Mouse (Mus musculus) lung, adult 18-20 months (tissue): ENCODE measurements around the gene Calm1.

Source experiments
- DNase-seq, 2 experiments: peaks; one replicate each; pipeline ENCODE4 v3.0.0; 2022; ENCODE audit warnings: mixed read lengths in 2 of 2

Calm1 gene

DNA sequence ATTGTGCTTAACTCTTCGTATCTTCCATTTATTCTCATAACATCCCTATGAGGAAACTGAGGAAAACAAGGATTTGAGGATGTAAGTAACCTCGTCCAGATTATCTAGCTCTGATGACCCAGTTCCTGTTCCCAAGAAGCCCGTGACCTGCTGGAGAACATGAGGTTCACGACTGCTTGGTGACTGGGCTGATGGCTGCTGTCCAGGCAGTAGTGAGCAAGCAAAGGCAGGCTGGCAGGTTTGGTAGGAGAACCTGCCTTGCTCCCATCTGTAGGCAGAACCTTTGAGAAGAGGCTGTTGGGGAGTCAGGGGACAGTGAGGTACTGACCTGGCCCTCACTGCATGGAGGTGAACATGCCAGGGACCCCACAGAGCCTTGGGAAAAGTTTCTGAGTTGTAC lies 26.0 kb downstream of the Calm1 start:
- DNase-seq, result no peak

DNA sequence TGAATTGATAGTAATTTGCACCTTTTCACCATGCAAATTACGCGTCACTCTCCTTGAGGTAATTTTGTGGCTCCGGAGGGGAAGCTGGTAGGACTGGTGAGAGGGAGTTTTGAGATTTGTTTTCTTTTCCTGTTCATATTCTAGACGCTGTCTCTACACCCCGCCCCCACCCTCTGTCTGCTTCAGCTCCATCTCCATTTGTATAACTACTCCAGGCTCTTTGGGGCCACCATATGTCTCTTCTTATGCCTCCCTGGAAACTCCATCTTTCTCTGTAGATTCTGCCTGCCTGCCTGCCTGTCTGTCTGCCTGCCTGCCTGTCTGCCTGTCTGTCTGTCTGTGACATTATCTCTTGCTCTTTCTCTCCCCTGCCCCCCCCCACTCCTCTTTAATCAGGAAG lies 26.8 kb downstream of the Calm1 start:
- no peak for DNase-seq

DNA sequence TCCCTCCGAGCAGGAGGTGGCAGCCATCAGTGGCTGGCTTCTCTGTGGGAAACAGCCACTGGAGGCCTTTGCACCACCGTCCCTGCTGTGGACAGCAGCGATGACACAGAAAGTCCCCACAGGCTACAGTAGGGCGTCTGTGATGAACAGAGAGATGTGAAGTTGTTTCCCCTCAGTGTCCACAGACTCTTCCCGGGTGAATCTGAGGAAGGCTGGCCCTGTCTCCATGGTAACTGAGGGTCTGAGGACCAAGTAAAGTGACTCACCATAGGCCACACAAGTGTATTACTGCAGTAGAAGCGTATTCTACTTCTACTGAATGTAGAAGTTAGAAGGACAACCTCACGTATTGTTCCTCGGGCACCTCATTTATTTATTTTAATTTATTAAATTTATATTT lies 27.4 kb downstream of the Calm1 start:
- no peak for DNase-seq

DNA sequence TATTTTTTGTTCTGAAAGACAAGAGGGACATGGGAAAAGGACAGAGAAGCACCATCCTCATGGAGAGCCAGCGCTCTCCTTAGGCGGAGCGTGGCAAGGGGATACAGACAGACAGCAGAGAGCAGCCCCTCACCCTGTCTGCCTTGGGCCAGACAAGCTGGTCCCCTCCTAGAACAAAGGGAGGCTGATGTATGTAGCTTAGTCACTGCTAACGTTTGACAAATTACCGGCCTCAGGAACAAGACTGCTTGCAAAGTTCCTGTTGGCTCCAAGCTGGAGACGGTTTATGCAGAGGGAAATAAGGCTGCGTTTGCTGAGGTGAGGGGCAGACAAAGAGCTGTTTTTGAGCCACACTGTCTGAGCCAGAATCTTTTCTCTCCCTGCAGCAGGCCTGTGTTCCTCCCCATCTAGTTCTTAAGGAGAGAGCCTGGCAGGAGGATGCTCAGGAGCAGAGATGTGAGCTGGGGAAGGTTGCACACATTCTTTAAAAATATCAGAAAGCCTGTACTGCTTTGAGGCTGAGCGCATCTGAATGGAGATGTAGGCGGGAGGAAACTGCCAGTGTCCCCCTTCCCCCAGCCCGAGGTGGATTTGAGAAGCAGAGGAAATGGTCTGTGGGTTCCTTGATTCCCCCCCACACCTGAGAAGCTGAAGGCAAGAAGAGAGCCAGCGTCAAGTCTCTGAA lies 28.9 kb downstream of the Calm1 start:
- no peak for DNase-seq

DNA sequence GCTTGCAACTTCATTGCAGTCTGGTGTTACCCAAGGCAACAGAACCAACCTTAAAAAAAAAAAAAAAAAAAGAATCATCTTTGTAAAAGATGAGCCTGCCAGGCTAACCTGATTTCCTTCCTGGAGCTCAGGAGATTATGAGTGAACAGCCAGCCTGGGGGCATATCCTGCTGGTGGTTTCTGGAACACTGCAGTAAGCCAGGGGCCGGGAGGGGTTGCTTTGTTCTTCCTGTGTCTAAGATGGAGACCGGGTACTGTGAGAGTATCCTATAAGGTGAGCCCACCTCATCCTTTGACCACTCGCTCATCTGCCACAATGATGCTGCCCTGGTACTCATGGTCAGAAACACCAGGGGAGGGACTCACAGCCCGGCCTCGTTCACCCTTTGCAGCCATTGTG lies 35.0 kb downstream of the Calm1 start:
- DNase-seq, result no peak

DNA sequence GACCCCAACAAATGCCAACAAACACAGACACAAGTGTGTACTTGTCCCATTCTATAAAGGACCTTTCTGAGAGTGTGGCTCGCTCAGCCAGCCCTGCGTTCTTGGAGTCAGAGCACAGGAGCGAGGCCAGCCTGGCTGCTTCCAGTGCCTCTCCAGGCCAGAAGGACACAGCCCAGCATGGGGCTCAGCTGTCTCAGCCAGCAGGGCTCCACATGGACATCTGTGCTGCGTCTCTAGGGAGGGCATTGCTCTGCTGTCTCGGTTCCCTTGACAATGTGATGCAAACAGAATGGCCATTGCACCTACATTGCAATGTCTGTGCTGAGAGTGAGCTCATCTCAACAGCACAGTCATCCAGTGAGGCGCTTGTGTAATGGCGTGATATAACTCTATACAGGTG lies 35.7 kb downstream of the Calm1 start:
- DNase-seq, result no peak

DNA sequence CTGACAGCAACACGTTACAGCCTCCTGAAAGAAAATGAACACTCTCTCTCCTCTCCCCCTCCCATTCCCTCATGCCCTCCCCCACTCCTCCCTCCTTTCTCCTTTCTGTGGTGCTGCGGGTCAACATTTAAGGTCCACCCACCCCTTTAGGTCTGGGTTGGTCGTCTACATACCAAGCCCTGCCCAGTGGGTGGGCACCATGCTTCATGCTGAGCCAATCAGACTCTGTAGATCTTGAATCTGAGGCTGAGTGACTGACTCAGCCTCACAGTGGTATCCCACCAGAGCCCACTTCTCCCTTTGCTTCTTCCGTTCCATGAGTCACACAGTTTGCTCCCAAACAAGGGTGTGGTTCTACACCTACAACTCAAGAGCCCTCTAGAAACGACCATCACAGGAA lies 36.2 kb downstream of the Calm1 start:
- DNase-seq, result no peak

DNA sequence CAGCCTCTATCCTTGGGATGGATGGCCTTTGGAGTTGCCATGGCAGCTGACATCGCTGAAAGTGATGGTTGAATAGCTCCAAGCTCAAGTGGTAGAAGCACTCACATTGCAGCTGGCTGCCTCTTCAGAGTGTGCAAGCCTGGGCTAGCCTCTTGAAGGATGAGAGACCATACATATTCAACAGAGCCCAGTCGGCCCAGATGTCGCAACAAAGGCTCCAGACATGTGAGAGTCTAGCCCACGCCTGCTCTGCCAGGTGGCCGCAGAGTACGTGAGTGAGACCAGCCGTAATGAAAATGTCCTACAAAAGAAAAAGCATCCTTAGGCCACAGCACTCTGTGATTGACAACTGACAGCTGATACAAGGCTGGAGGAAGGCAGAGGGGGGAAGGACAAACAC lies 40.2 kb downstream of the Calm1 start:
- DNase-seq, result no peak

DNA sequence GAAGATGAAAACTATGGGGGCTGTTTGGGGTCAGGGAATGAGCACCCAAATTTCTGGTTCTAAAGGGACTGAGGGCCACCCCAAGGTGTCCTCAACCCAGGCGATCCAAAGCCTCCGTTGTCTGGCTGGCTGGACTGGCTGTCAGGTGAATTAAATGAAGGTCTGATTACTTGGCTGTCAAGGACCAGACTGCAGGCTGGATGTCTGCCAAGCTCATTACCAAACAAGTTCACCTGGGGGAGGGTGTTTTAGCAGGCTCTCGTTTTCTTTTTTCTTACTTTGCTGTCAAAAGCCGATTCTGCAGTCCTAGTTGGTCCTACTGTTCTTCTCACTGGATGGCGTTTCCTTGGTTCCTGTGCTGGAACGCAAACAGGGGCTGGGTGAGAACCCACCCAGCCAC lies 40.6 kb downstream of the Calm1 start:
- DNase-seq, result peak in 1 of 2 experiments; percentile 10

DNA sequence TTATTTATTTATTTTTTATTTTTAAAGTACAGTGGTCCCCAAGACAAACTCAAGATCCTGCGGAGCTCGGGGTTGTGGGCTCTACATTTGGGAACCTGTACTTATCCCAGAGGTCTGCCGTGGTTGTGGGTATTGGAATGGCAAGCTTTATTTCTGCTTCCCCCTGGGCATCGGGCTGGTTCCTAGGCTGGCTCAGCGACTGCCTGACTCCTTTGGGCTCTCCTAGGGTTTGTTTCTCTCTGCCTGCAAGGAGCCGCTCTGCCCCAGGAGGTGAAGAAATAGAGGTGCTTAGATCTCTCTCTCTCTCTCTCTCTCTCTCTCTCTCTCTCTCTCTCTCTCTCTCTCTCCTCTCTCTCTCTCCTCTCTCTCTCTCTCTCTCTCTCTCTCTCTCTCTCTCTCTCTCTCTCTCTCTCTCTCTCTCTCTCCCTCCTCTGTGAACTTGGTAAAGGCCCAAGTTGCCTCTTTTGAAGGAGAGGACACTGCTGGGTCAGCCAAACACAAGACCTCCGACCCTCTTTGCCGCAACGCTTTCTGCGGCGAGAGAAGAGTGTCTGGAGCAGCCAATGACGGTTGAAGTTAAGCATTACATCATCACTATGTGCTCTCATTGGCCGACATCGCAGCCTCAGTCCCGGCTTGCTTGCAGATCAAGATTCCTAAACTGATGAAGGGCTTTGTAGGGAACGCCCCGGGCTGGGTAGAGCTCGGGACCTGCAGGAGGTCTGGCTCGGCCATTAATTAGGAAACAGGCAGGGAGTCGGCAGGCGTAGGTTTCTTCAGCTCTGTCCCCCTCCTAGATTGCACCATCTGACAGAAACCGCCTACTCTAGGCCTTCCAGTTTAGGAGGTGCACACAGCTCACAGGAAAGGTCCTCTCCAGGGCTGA lies 42.9 kb downstream of the Calm1 start:
- peak; percentile 48 to 52 for DNase-seq

DNA sequence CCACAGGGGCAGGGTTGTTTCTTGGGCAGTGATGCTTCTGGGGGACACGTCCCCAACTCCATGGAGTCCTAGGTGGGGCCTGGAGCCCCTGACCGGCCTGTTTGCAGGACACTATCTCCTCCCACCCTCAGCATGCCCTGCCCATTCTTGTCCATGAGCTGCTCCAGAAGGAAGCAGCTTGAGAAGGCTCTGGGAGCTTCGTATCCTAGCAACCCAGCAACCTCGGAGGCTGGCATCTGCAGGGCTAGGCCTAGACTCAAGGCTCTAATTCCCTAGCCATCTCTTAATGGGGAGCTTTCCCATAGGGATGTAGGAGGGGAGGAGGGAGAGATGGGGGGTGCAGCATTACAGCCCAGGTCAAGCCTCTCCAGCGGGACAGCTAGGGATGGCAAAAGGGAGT lies 45.3 kb downstream of the Calm1 start:
- no peak for DNase-seq

DNA sequence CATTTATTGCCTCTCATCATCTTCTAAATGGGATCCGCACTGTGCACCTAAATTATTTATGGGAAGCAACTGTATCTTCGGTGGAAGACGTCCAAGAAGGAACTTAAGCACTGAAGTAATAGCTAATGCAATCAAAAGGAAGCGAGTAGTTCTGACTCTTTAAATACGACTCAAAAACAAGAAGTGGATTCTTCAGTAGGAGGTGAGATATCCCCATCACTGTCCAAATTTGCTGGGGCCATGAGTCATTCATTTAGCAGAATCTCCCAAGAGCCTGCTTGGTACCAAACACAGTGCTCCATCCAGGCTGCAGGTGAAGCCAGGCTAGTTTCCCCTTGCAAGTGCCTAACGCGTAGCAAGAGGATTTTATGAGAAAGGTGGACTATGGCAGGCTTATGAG lies 49.9 kb downstream of the Calm1 start:
- DNase-seq, result no peak

DNA sequence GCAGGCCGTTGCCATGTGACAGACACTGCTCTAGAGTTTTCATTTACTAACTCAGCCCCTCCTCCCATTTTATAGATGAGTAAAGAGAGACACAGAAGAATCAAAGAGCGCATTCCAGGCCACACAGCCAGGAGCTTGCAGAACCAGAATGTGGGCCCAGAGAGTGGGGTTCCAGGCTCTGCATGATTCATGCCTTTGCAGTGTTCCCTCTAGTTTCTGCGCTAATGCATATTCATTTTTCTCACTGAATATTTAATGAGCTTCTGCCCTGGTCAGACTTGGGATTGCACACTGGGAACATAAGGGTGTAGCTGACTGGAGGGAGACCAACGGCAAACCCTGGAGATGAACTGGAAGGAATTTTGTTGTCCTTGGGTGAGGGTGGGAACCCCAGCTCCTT lies 55.2 kb downstream of the Calm1 start:
- no peak for DNase-seq

DNA sequence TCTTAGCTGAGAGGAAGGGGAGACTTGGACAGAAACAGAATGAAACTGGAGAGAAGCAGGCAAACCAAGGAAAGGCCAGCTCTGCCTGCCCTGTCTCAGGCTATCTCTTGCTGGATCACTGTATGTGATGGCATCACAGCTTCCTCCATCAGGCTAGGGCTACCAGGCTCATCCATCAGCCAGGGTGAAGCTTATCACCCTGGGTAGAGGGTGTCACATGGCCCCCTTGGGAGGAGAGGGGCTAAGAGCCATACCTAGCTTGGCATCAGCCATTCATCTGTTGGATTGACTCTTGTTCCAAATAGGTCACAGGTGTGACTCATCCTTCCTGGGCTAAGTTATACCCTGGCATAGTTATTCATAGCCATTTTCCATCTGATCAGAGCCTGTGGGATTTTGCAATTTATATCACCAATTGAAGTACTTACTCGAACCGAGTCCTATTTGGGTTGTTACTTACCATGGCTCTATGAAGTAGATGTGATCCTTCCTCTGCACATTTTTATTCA lies 56.3 kb downstream of the Calm1 start:
- DNase-seq, result no peak

DNA sequence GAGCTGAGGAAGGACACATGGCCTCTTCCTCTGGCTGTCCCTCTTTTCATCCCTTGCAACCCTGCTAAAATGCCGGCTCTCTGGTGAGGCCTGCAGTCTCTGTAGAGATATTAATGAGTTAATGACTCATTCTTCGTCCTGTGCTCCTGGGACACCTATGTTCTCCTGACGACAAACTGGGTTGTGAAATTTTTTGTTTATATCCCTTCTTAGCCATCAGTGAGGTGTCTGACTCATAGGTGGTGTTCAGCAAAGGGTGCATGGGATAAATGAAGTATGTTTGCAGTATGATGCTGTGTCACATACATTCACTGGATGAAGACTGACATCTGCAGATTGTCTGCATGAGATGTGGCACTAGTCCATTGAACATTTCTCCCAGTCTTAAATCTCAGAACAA lies 58.5 kb downstream of the Calm1 start:
- DNase-seq, result no peak
